Mouse (Mus musculus): ENCODE results near the gene Fbxo3. TPM values are rescaled to one million over a fixed set of nuclear protein-coding genes. Genes with fewer than 3 reads are reported as not detected.
"Not testable (repeated sequence)": the region's sequence is repeated elsewhere in the genome, so short reads cannot be mapped to it uniquely, and the experiment has no call there.

The Fbxo3 gene
- polyA plus RNA-seq, 1 experiment from 2014 or later, result 38.4 TPM

DNA sequence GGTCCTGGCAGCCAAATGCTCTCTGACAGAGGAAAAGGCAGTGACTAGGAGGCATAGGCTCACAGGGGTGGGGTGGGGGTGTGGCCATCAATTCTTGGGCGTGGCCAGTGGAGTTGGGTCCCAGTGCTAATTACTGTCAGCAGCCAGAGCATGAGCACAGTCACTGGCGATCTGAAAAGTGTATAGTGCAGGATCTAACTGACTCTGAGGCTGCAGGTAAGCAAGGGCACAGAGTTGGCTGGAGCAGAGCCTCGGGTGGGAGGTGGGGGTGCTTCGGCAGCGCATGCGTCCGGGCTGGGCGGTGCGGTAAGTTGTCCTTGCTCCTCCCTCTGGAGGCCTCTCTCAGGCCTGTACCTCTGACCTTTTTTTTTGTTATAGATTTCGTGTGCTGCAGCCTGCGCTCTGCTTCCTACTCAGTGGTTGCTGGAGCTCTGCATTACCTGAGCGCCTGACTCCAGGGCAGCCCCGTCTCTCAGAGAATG, 42.2 kb downstream of the Fbxo3 start, which contains the start of gene Cd59b:
Gene Cd59b (plus strand): TSS at position 146 of the 482 bp plus-strand sequence.
- Histone ChIP-seq H3K4me2 (replicated peaks; ENCODE audit: low read depth) (peak within 1 kb of the TSS; percentile 47), H3K9ac (ENCODE audit: low read length) (0 out of 2 replicates have a peak within 1 kb of the TSS, but pooled peaks have one; percentile 13), H3K27me3 (ENCODE audit: control insufficient read depth, insufficient read depth, low read length) (no peaks in the 10 kb centered on the region), H3K36me3 (ENCODE audit: control insufficient read depth, insufficient read depth, low read length) (no peaks in the 10 kb centered on the region), H3K4me1 (replicated peaks; ENCODE audit: control insufficient read depth, insufficient read depth) (no peaks in the 10 kb centered on the region), H3K9me3 (ENCODE audit: control insufficient read depth, low read length) (no peaks in the 10 kb centered on the region), H3K27ac (replicated peaks) (no peak within 1 kb of the TSS), H3K4me3 (ENCODE audit: low read depth, low read length) (peak within 1 kb of the TSS; percentile 32)
- DNase-seq (ENCODE audit: low spot score), result peak; percentile 85
- no peak for TF ChIP-seq EP300 (optimal IDR thresholded peaks at IDR 0.05)
- peak; percentile 89 for ATAC-seq (ENCODE audit: low FRiP score, low TSS enrichment)
- WGBS, result 8% methylated on average over 13 of the region's 13 CpGs

- H3K4me1 ChIP-seq (replicated peaks; ENCODE audit: control insufficient read depth, insufficient read depth); H3K27ac ChIP-seq (replicated peaks); H3K4me3 ChIP-seq (ENCODE audit: low read depth, low read length); H3K9ac ChIP-seq (ENCODE audit: low read length); H3K4me2 ChIP-seq (replicated peaks; ENCODE audit: low read depth); H3K9me3 ChIP-seq (ENCODE audit: control insufficient read depth, low read length); DNase-seq (ENCODE audit: low spot score); H3K27me3 ChIP-seq (ENCODE audit: control insufficient read depth, insufficient read depth, low read length); H3K36me3 ChIP-seq (ENCODE audit: control insufficient read depth, insufficient read depth, low read length): not testable (repeated sequence)
- peak; percentile 68 for ATAC-seq (ENCODE audit: low FRiP score, low TSS enrichment)
- WGBS, result 57% methylated on average over 4 of the region's 5 CpGs
Observed at GRCm38 (mm10) chr2:104078285-104078684, 50.8 kb downstream of the Fbxo3 start.

DNA sequence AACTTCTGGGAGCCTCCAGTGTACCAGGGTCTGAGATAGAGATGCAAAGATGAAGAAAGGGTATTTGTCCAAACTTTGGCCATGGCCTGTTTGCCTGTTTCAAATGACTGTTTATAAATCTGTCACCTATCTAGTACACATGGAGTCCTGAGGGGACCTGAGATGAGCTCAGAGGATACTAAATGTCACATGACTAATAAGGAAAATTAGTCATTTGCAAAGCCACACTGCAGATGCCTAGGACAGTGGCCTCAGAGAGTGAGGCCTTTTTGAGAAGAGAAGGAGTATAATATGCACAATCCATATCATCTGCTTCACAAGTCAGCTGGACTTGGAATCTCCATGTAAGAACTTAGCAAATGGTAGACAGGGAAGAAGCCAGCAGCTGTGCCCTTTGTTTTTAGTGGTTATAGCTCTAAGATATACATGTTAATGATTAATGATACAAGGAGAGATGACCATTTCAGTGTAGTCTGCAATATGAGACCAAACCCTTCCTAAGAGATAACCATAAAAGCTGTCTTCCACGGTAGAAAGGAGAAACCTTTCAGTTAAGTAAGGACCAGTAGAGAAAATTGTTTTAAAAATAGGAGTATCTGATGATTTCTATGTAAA, 54.0 kb downstream of the Fbxo3 start:
- H3K27ac ChIP-seq (replicated peaks); H3K9me3 ChIP-seq (ENCODE audit: control insufficient read depth, low read length); H3K27me3 ChIP-seq (ENCODE audit: control insufficient read depth, insufficient read depth, low read length); H3K9ac ChIP-seq (ENCODE audit: low read length); ATAC-seq (ENCODE audit: low FRiP score, low TSS enrichment); H3K36me3 ChIP-seq (ENCODE audit: control insufficient read depth, insufficient read depth, low read length); H3K4me3 ChIP-seq (ENCODE audit: low read depth, low read length); H3K4me2 ChIP-seq (replicated peaks; ENCODE audit: low read depth); H3K4me1 ChIP-seq (replicated peaks; ENCODE audit: control insufficient read depth, insufficient read depth); DNase-seq (ENCODE audit: low spot score): not testable (repeated sequence)
- no CpG with 5 or more reads among the region's 1 CpGs for WGBS

DNA sequence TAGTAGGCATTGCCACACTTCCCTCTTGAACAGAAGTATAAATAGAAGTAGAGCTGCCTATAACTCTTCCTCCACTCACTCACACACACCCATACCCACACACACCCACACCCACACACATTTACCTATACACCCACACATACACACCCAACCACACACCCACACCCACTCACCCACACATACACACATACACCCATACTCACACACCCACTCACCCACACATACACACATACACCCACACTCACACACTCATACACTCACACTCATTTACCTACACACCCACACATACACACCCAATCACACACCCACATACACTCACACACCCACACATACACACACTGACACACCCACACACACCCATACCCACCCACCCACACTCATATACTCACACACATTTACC, 55.0 kb downstream of the Fbxo3 start:
- H3K4me3 ChIP-seq (ENCODE audit: low read depth, low read length), result no peak overlapping the region
- H3K4me1 ChIP-seq (replicated peaks; ENCODE audit: control insufficient read depth, insufficient read depth), result no peaks in the 10 kb centered on the region
- no peaks in the 10 kb centered on the region for H3K27me3 ChIP-seq (ENCODE audit: control insufficient read depth, insufficient read depth, low read length)
- H3K36me3 ChIP-seq (ENCODE audit: control insufficient read depth, insufficient read depth, low read length), result no peaks in the 10 kb centered on the region
- DNase-seq (ENCODE audit: low spot score), result no peak
- no peaks in the 10 kb centered on the region for H3K9me3 ChIP-seq (ENCODE audit: control insufficient read depth, low read length)
- H3K27ac ChIP-seq (replicated peaks), result no peak overlapping the region
- TF ChIP-seq EP300 (optimal IDR thresholded peaks at IDR 0.05) (no peak), CTCF (IDR thresholded peaks at IDR 0.05; ENCODE audit: low read depth) (no peak)
- peak; percentile 25; the same call in 1 of the 2 replicates for ATAC-seq (ENCODE audit: low FRiP score, low TSS enrichment)
- no peak overlapping the region for H3K9ac ChIP-seq (ENCODE audit: low read length)
- H3K4me2 ChIP-seq (replicated peaks; ENCODE audit: low read depth), result no peak overlapping the region

DNA sequence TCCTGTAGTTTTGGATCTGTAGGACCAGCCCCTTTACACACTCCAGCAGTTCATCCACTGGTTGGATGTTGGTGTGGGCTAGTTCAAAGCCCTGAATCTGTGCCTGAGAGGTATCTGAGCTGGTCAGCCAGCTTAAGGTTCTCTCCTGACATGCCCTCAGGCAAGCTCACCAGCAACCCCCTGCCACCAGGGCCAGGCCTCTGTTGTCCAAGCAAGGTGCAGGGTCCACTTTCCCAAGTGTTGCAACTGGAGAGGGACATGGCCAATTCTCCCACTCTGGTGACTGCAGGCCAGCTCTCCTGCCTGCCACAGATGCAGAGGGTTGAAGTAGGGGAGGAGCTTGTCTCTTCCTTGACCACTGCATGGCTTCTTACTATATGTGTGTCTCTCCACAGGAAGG, 56.5 kb downstream of the Fbxo3 start:
- not testable (repeated sequence) for H3K4me3 ChIP-seq (ENCODE audit: low read depth, low read length); H3K9ac ChIP-seq (ENCODE audit: low read length); H3K4me1 ChIP-seq (replicated peaks; ENCODE audit: control insufficient read depth, insufficient read depth); H3K36me3 ChIP-seq (ENCODE audit: control insufficient read depth, insufficient read depth, low read length); DNase-seq (ENCODE audit: low spot score); H3K27me3 ChIP-seq (ENCODE audit: control insufficient read depth, insufficient read depth, low read length); H3K4me2 ChIP-seq (replicated peaks; ENCODE audit: low read depth); H3K27ac ChIP-seq (replicated peaks); H3K9me3 ChIP-seq (ENCODE audit: control insufficient read depth, low read length)
- 0 out of 2 replicates have a peak, but pooled peaks have one; percentile 21 for ATAC-seq (ENCODE audit: low FRiP score, low TSS enrichment)

DNA sequence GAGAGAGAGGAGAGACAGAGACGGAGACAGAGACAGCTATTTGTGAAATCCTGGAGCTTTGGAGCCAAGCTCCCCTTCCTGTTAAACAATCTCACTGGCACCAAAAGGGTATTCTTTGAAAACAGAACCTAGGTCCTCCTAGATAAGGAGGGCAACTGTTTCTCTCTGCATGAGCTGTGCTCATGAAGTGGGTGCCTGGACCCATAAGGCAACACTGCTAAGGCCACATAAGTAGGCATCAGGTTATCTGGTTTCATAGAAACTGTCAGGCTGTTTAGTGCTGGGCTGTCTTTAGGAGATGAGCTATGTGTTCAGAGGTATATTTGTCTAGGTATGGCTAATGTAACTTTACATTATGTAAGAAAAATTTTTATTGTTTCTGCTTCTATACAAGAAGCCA, 60.0 kb downstream of the Fbxo3 start:
- not testable (repeated sequence) for H3K36me3 ChIP-seq (ENCODE audit: control insufficient read depth, insufficient read depth, low read length); H3K27ac ChIP-seq (replicated peaks); DNase-seq (ENCODE audit: low spot score); H3K4me3 ChIP-seq (ENCODE audit: low read depth, low read length); H3K4me1 ChIP-seq (replicated peaks; ENCODE audit: control insufficient read depth, insufficient read depth); H3K27me3 ChIP-seq (ENCODE audit: control insufficient read depth, insufficient read depth, low read length); ATAC-seq (ENCODE audit: low FRiP score, low TSS enrichment); H3K9me3 ChIP-seq (ENCODE audit: control insufficient read depth, low read length); H3K4me2 ChIP-seq (replicated peaks; ENCODE audit: low read depth); H3K9ac ChIP-seq (ENCODE audit: low read length)
- 89% methylated on average over 1 of the region's 1 CpGs for WGBS
